Mouse (Mus musculus) ZHBTc4 (cell line): Measurements from ENCODE around the gene Gm5127.

Experiments
- DNase-seq: peaks from one replicate; pipeline ENCODE4 v3.0.0-alpha.2; 2011; ENCODE audit warnings: low read depth, low spot score

Gene Gm5127

DNA sequence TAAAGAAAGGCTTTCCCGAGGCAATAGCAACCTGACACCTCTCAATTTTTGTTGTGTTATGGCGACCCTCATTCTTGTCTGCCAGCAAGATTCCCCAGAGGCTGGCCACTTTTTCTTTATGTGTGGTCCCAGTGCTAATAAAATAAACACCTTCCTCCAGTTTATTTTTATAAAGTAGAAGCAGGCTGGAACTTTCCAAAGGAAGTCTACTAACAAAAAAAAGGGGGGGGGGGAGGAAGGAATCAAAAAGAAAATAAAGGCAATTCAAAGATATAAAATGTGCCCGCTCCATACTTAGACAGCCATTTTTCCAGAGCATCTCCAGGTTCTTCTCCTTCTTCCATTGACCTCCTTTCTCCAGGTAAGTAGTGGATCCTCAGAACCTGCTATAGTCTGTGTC lies at the start of gene Gm5127:
Gene Gm5127, plus strand, starts transcription at position 301 of the 400 bp plus-strand sequence.
- DNase-seq = no peak

DNA sequence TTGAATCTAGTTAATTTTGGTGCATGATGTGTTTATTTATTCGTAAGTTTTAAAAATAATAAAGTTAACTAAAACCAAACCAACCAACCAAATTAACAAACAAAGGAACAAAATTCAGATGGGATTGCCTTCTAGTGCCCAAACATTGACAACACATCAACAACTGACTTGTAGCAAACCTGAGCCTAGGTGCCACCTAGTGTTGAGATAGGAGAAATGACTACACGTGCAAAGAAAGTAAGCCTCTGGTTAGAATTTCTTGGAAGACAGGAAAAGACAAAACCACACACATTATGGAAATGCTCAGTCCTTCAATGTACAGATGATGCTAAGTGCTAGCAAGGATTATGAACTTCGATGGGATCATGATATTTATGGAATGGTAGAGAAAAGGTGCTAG lies 46.6 kb upstream of the Gm5127 start:
- DNase-seq = peak; percentile 7

DNA sequence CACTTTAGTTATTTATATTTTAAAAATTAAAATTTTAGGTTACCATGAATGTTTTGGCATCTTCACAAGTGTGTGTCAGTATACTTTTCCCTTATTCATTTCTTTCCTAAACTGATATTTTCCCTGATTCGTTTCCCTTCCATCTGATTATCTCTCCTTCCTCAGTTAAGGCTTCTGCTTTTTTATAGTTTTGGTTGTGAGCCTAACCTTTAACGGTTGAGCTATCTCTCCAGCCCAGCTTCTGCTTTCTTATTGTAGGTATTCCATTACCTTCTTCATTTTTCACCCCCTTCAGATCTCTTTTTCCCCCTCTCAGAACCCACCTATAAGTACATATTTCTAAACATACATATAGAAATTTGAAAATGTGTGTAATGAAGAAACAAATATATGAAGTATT lies 27.5 kb upstream of the Gm5127 start:
- DNase-seq = no peak

DNA sequence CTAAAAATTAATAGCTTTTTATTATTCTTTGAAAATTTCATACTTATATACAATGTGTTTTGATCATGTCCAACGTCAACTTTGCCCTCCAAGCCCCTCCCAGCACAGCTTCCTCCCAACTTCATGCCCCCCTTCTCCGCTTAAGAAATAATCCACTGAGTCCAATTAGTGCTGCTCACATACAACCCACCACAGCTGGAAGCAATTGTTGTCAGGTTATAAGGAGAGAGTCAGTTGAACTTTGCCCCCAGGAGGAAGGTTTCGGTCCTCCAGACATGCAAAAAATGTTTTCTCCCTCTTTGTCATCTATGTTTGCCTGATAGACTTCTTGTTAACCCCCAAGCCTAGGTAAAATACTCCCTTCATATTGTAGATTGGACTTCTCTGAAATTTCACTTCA lies 4.0 kb upstream of the Gm5127 start:
- no peak for DNase-seq

DNA sequence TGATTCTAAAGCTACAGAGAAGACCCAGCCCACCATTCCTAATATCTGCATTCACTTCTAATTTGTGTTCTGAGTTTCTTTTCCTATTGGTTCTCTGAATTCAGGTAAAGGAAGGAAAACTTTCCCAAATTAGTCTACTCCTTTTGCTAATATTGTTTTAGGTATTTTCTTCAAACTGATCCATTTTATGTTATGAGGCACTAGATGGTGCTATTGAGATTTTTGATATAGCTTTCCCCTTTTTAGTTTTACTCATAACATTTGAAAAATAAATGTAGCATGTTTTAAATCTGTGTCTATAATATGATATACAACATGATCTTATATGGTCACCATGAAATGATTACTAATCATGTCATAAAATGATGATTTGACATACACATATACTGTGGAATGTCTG lies 2.6 kb upstream of the Gm5127 start:
- no peak for DNase-seq

DNA sequence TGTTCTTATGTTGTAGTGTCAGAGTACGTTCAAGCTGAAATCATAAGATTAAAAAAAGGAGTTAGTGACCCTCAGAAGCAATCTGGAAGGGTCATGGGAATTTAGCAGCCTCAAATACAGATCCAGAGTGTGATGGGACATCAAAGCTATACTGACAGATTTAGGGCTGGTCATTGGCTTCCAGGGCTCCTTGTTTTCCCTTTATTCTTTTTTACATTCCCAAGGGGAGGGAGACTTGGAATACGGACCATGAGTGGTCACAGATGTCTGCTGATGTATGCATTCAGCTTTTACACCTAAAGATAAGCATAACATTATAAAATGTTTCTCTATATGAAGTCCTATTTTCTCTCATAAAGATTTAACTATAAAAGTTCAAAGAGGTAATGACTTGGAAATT lies 789 bp upstream of the Gm5127 start:
- DNase-seq = no peak

DNA sequence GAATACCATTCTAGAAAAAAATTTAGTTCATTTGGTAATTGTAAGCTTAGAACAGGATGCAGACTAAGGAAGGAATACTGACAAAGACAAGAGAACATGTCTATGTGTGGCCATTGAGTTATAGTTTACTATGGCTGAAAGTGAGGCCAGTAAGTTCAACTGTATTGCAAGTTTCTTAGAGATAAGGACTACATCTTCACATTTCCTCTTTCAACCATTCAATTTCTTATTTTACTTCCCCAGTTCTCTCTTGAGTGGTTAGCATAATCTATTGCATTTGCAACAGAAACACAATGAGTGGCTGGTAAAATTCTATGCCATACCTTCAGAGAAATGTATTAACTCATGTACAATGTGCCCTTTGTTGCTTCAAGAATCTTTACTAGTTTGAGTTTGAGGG lies 10.9 kb downstream of the Gm5127 start:
- no peak for DNase-seq

DNA sequence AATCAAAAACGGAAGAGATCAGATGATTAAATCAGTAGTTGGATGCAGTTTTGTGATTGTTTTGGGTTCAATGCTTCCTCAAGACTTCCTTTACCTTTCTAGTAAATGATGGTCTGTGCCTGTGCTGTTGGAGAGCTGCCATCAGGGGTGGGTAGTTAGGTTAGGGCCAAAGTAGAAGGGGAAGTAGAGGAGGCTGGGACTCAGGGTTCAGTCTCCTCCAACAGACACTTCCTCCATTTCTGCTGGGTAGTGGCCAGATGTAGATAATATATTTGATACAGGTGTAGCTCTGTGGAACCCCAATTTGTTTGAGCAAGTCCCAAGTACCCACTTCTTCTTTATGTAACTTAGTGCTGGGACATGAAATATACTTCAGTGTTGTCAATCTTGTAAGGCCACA lies 12.9 kb downstream of the Gm5127 start:
- no peak for DNase-seq

DNA sequence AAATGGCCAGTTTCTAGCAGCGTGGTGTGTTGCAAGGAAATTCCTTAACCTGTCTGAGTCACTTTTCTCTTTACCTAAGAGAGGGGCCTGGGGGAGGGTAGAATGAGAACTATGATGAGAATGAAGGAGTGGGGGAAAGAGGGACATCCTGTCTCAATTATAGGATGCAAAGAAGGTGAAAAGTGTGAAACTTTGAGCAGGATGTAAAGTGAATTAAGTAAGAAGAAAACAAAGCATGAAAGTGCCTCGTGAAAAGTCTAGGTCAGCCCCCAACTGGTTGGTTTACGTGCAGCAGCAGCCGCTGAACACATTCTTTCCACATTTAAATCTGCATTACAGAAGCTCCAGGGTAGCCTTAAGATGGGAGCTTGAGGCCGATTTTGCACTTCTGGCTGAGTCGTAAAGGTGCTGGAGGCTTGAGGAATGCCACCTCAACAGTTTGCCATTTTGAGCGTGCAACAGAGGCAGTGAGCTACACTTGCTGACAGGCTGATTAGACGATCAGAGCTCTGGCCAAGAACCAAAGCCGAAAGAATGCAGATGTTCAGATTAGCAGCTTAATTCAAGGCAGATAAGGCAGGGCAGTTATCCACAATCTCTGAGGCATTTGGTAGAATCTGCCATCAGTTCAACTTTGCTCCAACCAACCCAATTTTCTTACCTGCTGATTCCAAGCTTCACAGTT lies 19.7 kb downstream of the Gm5127 start:
- DNase-seq = peak; percentile 53

DNA sequence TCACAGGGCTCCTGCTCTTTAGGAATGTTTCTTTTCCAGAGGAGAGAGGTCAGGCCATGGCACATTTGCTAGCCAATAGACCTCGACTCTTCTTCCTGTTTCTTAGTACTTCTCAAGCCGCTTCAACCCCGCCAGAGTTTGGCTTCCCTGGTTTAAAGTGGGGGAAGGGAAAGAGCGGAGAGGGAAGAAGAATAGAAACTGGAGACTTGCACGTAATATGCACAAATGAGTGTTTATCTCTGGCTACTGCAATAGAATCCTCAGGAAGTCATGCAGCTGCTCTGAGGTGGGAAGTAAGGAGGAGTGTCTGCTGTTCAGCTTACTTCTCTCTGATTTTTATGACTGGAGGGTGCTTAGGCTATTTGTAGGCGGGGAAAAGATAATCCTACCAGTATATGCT lies 20.4 kb downstream of the Gm5127 start, which contains the start of gene Cysltr1:
Gene Cysltr1, minus strand, starts transcription at position 294 of the 400 bp plus-strand sequence.
- DNase-seq = no peak

DNA sequence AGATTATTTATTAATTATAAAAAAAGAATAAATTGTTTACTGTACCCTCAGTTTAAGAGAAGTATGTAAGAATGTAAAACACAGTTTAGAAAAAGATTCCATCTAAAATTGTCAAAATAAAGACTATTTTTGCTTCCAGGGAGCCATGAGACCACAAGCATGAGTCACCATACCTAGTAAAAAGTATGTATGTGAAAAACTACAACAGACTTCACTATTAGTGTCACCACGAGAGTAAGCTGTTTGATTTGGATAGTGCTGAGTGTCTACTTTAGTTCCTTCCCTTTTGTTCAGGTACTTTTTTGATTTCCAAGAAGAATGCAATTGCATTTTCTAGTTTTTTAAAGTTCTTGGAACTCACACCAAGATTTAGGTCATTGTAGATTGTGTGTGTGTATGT lies 39.5 kb downstream of the Gm5127 start:
- DNase-seq = no peak

DNA sequence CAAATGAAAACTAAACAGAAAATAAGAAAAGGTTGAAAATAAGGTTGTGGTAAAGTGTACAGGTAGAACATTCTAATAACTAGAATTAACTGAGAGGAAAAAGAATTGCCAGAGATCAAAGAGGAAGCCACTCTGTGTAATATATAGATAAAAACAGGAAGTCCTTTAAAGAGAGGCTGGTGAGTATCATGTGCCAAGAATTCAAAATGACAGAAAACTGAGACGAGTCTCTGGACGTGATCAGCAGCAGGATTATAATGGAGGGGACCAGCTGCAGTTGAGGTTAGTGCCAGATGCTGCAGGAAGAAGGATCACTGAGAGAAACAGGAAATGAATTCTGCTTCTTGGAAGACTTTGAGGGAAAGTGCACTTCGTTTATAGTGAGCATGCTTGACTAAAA lies 40.7 kb downstream of the Gm5127 start:
- DNase-seq = no peak

DNA sequence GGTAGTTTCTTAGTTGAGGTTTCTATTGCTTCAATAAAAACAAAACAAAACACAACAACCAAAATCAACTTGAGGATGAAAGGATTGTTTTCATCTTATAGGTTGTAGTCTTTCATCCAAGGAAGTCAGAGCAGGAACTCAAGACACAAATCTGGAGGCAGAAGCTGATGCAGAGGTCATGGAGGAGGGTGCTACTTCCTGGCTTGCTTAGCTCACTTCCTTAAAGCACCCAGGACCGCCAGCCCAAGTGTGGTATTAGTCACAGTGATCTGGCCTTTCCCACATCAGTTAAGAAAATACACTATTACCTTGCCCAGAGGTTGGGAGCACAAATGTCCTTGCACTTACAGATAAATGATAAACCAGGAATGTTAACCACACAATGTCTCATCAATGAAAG lies 45.5 kb downstream of the Gm5127 start:
- no peak for DNase-seq

DNA sequence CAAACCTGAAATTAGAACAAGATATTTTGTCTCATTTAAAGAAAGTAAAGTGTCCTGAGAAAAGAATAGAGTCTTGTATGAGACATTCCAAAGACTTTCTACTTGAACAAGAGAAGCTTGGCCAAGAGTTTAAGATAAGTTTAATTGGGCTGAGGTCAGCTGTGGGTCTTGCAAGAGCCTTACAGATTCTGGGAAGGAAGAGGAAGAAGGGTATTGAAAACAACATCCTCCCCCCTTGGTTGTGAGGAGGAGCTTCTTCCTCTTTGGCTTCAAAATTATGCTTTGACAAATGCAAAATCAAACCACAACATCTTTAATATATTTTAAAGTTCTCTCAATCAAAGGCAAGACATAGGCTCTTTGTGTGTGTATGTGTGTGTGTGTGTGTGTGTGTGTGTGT lies 50.6 kb downstream of the Gm5127 start:
- DNase-seq = no peak

DNA sequence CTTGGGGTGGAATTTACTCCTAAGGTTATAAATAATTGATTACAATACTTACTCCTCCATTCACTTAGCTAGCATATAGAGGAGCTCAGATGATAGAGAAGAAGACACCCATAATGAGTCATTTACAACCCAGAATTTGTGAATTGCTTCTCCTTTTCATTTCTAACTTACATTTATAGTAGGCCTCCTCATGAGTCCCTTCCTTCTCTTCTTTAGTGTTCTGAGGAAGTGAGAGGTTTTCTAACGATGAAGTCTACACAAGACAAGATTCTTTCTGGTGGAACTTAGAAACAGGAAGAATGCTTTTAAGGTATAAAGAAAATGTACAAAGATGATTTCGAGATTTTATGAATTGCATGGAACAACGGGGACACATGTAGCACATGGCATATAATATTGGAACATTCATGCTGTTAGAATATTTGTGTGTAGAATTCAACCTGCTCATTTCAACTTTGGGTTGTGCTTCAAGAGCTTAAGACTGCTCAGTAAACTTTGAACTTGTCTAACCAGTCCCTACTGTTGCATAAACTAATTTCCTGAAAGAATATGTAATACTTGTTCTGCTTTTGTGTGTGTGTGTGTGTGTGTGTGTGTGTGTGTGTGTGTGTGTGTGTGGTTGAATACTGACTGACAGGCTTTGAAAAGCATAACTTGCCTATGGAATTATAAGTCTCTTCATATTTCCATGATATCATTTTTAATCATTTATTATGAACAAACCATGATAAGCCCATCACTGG lies 52.0 kb downstream of the Gm5127 start:
- DNase-seq = no peak

DNA sequence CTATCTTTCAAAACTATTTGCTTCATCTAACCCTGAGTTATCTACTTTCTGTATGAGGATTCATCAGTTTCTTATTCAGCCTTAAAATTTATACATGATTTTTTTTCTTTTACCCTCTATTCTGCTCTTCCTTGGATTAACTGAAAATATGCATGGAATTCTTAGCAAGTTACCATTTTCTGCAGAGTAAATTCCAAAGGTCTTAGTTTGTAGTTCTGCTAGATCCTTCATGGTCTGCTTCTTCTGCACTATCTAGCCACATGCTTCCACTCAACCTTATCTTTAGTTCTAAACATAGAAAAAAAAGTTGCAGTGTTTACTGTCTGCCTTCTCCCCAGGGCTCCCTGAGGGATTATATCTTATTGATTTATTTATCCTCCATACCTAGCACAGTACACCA lies 79.1 kb downstream of the Gm5127 start:
- no peak for DNase-seq

DNA sequence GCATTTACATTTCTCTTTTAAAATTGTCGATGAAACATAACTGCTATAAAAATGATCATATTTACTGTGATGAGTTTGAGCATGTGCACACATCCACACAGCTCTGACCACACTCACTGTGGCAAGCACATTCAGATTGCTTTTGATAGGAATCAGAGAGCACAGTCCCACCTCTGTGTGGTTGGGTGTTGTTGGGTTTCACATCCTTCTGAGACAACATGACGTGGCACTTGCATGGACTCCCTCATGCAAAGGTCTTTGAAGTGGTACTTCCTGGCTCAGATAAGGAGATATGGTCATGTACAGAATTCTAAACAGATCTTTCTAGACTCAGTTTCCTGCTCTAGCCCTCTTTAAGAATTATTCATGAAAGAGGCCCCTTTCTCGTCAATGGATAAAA lies 121.6 kb downstream of the Gm5127 start:
- DNase-seq = no peak

DNA sequence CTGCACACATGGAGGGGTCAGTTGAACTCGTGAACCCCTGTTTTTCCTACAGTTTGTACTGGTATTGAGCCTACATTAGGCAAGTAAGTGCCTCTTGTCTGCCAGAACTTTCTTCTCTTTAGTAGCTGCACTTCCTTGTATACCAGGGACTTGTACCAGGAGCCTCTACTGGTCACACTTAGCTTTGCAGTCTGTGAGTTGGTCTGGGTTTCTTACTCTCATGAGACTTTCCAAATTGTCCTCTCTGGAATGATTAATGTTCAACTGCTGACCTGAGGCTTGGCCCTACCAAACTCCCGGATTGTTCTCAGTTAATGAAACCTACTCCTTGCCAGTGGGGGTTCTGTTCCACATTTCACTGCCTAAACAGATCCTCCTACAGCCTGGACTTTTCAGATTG lies 134.2 kb downstream of the Gm5127 start:
- DNase-seq = peak; percentile 1

DNA sequence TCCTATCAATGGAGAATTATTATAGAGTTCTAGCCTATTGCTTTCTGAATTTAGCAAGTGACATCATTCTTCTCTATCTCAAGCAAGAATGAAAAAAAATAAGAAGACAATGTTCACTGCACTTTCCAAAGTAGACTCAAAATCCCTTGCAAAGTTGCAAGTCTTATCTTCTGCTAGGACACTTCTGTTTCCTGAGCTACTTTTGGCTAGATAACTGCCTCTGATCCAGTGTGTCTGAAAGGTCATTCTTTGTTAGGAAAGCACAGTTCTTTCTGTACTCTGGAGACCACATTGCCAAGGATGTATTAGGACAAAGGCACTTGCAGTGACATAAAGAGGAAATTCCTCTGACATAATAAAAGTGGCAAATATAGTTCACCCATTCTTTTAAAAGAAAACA lies 159.3 kb downstream of the Gm5127 start:
- no peak for DNase-seq

DNA sequence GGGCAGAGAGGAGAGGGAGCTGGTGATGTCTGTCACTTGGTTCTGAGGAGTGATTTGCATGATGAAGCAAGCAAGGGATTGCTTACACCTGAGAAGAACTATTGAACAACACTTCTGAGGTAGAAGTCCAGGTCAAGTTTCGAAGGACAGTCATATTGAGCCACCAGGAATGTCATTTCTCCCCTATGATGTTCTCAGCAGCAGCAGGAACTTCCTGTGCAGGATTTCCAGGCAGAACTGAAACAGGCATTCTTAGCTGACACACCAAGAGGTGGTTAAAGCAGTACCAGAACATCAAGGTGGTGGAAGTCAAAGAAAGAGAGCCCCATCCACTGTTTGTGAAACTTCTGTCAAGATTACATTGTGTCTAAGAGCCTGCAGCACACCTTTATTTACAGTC lies 172.3 kb downstream of the Gm5127 start:
- DNase-seq = no peak
